Mouse (Mus musculus): Measurements from ENCODE around the gene Zswim1.
"Not testable (repeated sequence)": the region's sequence is repeated elsewhere in the genome, so short reads cannot be mapped to it uniquely, and the experiment has no call there.

Zswim1 gene

GRCm38 (mm10) chr2:164831029-164831428, 8.5 kb downstream of the Zswim1 start:
- DNase-seq, result peak; percentile 47

GRCm38 (mm10) chr2:164832032-164832747, 9.7 kb downstream of the Zswim1 start:
- DNase-seq, result no peak

- peak; percentile 87 for DNase-seq
Measured at GRCm38 (mm10) chr2:164832748-164833301, 10.3 kb downstream of the Zswim1 start, which contains the start of gene Ctsa. Gene Ctsa, plus strand, starts transcription at chr2:164832873.

GRCm38 (mm10) chr2:164833314-164833959, 11.0 kb downstream of the Zswim1 start, which contains the start of gene Neurl2:
Gene Neurl2, minus strand, starts transcription at chr2:164833456.
- DNase-seq, result peak; percentile 97

GRCm38 (mm10) chr2:164834531-164834930, 12.0 kb downstream of the Zswim1 start:
- peak; percentile 47 for DNase-seq

- DNase-seq, result no peak
Measured at GRCm38 (mm10) chr2:164835164-164835563, 12.7 kb downstream of the Zswim1 start.

- DNase-seq, result no peak
Measured at GRCm38 (mm10) chr2:164845782-164846181, 23.3 kb downstream of the Zswim1 start.

GRCm38 (mm10) chr2:164850061-164850460, 27.6 kb downstream of the Zswim1 start:
- no peak for DNase-seq

- not testable (repeated sequence) for DNase-seq
Measured at GRCm38 (mm10) chr2:164855572-164855971, 33.1 kb downstream of the Zswim1 start.

GRCm38 (mm10) chr2:164856309-164857100, 34.0 kb downstream of the Zswim1 start:
- peak; percentile 42 for DNase-seq

GRCm38 (mm10) chr2:164857101-164857821, 34.8 kb downstream of the Zswim1 start, which contains the start of gene Pltp:
Gene Pltp, minus strand, starts transcription at chr2:164857711.
- peak; percentile 83 for DNase-seq

GRCm38 (mm10) chr2:164857842-164858553, 35.5 kb downstream of the Zswim1 start:
- no peak for DNase-seq

GRCm38 (mm10) chr2:164859155-164859554, 36.7 kb downstream of the Zswim1 start:
- no peak for DNase-seq

- DNase-seq, result peak; percentile 57
Measured at GRCm38 (mm10) chr2:164859640-164860432, 37.4 kb downstream of the Zswim1 start.

GRCm38 (mm10) chr2:164861094-164861493, 38.6 kb downstream of the Zswim1 start:
- no peak for DNase-seq

- DNase-seq, result peak; percentile 94
Measured at GRCm38 (mm10) chr2:164862179-164862861, 39.8 kb downstream of the Zswim1 start.

- DNase-seq, result not testable (repeated sequence)
Measured at GRCm38 (mm10) chr2:164863411-164863810, 40.9 kb downstream of the Zswim1 start.

- DNase-seq, result no peak
Measured at GRCm38 (mm10) chr2:164864593-164864992, 42.1 kb downstream of the Zswim1 start.

- DNase-seq, result peak; percentile 76
Measured at GRCm38 (mm10) chr2:164866741-164867551, 44.5 kb downstream of the Zswim1 start.
